Mouse (Mus musculus): ENCODE data around the gene Adam19. TPM values are rescaled to one million over a fixed set of nuclear protein-coding genes. Genes with fewer than 3 reads are reported as not detected.

The Adam19 gene
- total and polyA plus RNA-seq, 2 experiments from 2014 or later, result 5.8 to 18.5 TPM

DNA sequence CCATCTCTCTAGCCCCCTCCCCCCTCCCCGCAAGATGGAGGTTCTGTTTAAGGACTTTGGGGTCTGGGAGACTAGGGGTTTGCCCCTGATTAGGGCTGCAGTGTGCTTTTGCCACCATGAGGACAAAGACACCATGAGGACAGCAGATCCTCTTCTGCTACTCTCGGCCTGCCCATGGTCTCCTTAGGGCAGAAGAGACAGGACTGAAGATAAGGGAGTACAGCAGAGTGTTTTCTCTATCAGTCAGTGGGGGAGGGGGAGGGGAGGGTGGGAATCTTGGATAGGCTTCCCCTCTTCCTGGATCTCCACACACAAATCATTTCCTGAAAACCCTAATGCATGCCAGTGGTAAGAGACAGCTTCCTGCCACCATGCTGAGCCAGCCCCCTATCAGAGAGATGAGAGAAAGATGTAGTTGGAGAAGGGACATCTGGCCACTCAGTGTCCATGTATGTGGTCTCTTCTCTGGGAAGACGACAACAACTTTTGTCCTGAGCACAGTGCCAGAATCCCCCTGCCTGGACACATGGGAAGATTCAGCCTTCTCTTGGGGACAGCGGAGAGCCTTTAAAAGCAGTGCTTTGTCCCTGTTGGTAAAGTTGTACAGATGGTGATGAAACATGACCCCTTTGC, 33.4 kb downstream of the Adam19 start:
- H3K27ac ChIP-seq, result no peak overlapping the region
- WGBS, result 82% methylated on average over 4 of the region's 4 CpGs
- DNase-seq (ENCODE audit: low spot score) (no peak), ATAC-seq (no peak)
- no peaks in the 10 kb centered on the region for H3K27me3 ChIP-seq (ENCODE audit: insufficient read depth, low read length)
- no peaks in the 10 kb centered on the region for H3K4me1 ChIP-seq (ENCODE audit: insufficient read depth, low read length)
- H3K36me3 ChIP-seq (ENCODE audit: insufficient read depth, low read length), result no peaks in the 10 kb centered on the region
- H3K9ac ChIP-seq (replicated peaks; ENCODE audit: low read length), result no peak overlapping the region
- no peak overlapping the region for H3K4me3 ChIP-seq (ENCODE audit: low read length)
- H3K4me2 ChIP-seq (ENCODE audit: low read depth, low read length), result no peak overlapping the region
- H3K9me3 ChIP-seq (ENCODE audit: low read length), result no peaks in the 10 kb centered on the region
- no peak for TF ChIP-seq CTCF (IDR thresholded peaks at IDR 0.05; ENCODE audit: low read depth)

GRCm38 (mm10) chr11:46090036-46090725, 34.4 kb downstream of the Adam19 start:
- Histone ChIP-seq H3K4me3 (ENCODE audit: low read length) (no peak overlapping the region), H3K4me1 (ENCODE audit: insufficient read depth, low read length) (no peaks in the 10 kb centered on the region), H3K9me3 (ENCODE audit: low read length) (no peaks in the 10 kb centered on the region), H3K27me3 (ENCODE audit: insufficient read depth, low read length) (no peaks in the 10 kb centered on the region), H3K4me2 (ENCODE audit: low read depth, low read length) (no peak overlapping the region), H3K9ac (replicated peaks; ENCODE audit: low read length) (no peak overlapping the region), H3K27ac (no peak overlapping the region), H3K36me3 (ENCODE audit: insufficient read depth, low read length) (no peaks in the 10 kb centered on the region)
- 91% methylated on average over 10 of the region's 10 CpGs for WGBS
- no peak for TF ChIP-seq CTCF (IDR thresholded peaks at IDR 0.05; ENCODE audit: low read depth)
- DNase-seq (ENCODE audit: low spot score), result no peak
- ATAC-seq, result no peak

DNA sequence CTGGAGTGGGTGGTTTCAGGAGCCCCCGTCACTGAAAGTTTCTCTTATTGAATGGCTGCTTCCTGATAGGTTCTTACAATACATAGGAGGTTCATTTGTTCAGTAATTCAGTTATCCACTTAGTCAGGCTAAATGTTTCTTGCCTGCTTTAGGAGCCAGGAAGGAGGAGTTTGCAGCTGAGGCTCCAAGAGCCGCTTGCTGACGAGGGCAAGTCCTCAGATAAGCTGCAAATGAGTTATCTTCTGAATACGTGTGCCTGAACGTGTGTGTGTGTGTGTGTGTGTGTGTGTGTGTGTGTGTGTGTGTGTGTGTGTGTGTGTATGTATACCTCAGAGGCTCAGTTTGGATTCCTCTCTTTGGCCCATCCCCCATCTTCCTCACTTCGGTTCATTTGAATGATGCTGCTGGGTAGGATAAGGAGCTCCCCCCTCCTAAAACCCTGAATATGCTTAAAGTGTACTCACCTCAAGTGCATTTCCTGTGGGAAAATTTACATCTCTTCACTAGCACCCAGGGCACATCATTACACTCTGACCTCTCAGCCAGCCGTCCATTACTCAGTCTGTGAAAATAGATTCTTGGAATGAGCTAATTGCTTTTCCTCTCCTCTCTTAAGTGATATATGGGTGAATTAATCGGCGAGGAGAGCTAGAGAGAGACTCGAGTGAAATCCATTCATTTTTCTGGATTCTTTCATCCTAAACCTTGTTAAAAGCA, 35.3 kb downstream of the Adam19 start:
- no peaks in the 10 kb centered on the region for H3K4me1 ChIP-seq (ENCODE audit: insufficient read depth, low read length)
- H3K4me3 ChIP-seq (ENCODE audit: low read length), result no peak overlapping the region
- no peaks in the 10 kb centered on the region for H3K36me3 ChIP-seq (ENCODE audit: insufficient read depth, low read length)
- H3K9me3 ChIP-seq (ENCODE audit: low read length), result no peaks in the 10 kb centered on the region
- H3K4me2 ChIP-seq (ENCODE audit: low read depth, low read length), result no peak overlapping the region
- no peaks in the 10 kb centered on the region for H3K27me3 ChIP-seq (ENCODE audit: insufficient read depth, low read length)
- 71% methylated on average over 10 of the region's 10 CpGs for WGBS
- no peak for TF ChIP-seq CTCF (IDR thresholded peaks at IDR 0.05; ENCODE audit: low read depth)
- no peak for ATAC-seq
- no peak for DNase-seq (ENCODE audit: low spot score)
- no peak overlapping the region for H3K27ac ChIP-seq
- no peak overlapping the region for H3K9ac ChIP-seq (replicated peaks; ENCODE audit: low read length)

DNA sequence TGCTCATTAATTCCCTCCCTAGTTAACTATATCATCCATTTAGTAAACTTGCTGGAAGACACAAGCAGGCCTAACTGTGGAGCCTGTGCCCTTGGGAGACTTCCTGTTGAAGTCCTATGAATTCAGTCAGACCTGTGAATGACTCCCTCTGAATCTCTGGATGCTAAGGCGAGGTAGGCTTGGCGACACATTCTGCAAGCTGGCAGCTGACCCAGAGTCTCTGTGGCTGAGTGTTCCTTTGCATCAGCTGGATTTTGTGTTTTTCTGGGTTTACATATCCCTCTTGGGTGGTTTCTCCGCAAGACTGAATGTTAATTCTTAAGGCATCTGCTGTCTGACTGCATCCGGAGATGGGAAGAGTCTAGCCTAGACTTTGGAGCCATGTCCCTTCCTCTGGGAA, 36.3 kb downstream of the Adam19 start:
- no peak for ATAC-seq
- H3K27ac ChIP-seq, result no peak overlapping the region

DNA sequence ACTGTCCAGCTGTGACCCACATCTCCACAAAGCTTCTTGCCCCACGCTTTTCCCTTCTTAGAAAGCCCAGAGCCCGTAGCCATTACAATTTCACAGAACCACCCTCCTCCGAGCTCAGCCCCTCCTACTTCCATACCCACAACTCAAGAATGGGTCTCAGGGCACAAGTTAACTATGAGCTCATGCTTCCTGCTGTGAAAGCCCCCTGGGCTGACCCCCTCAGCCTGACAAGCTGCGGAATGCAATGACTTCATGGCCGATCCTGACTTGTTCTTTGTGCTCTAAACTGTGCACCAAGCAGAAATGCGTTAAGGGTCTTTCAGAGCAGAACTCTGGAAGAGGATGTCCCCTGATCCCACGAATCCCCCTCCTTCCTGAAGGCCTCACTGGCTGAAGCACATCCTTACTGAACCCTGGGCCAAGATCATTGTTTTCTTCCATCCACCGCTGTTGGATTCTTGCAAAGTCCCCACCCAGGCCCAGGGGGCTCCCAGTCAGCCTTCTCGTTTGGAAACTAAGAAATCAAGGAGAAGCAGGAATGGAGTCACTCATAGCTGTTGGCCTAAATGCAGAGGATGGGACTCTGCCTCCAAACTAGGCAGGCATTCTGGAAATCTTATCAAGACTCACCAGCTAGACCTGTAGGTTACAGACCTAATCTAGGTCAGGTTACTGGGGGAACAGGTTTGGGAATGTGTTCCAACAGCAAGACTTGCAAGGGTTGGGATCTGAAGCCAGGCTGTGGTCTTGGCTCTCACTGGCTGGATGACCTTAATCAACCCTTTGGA, 39.9 kb downstream of the Adam19 start:
- H3K4me1 ChIP-seq (ENCODE audit: insufficient read depth, low read length), result no peaks in the 10 kb centered on the region
- WGBS, result 57% methylated on average over 9 of the region's 9 CpGs
- no peaks in the 10 kb centered on the region for H3K27me3 ChIP-seq (ENCODE audit: insufficient read depth, low read length)
- H3K9me3 ChIP-seq (ENCODE audit: low read length), result no peaks in the 10 kb centered on the region
- no peak overlapping the region for H3K27ac ChIP-seq
- H3K36me3 ChIP-seq (ENCODE audit: insufficient read depth, low read length), result peaks cover 11% of the 10 kb centered on the region; the same call in 1 of the 2 replicates
- H3K9ac ChIP-seq (replicated peaks; ENCODE audit: low read length), result no peak overlapping the region
- H3K4me3 ChIP-seq (ENCODE audit: low read length), result no peak overlapping the region
- H3K4me2 ChIP-seq (ENCODE audit: low read depth, low read length), result no peak overlapping the region
- TF ChIP-seq CTCF (IDR thresholded peaks at IDR 0.05; ENCODE audit: low read depth), result no peak
- DNase-seq (ENCODE audit: low spot score), result no peak
- ATAC-seq, result no peak

More for the DNA sequence above, 36.3 kb downstream of the Adam19 start:
- no peak overlapping the region for H3K9ac ChIP-seq (replicated peaks; ENCODE audit: low read length)
- WGBS, result 68% methylated on average over 4 of the region's 4 CpGs
- no peaks in the 10 kb centered on the region for H3K4me1 ChIP-seq (ENCODE audit: insufficient read depth, low read length)
- no peaks in the 10 kb centered on the region for H3K36me3 ChIP-seq (ENCODE audit: insufficient read depth, low read length)
- no peak for TF ChIP-seq CTCF (IDR thresholded peaks at IDR 0.05; ENCODE audit: low read depth)
- no peak overlapping the region for H3K4me3 ChIP-seq (ENCODE audit: low read length)
- H3K4me2 ChIP-seq (ENCODE audit: low read depth, low read length), result no peak overlapping the region
- no peaks in the 10 kb centered on the region for H3K27me3 ChIP-seq (ENCODE audit: insufficient read depth, low read length)
- no peak for DNase-seq (ENCODE audit: low spot score)
- no peaks in the 10 kb centered on the region for H3K9me3 ChIP-seq (ENCODE audit: low read length)

DNA sequence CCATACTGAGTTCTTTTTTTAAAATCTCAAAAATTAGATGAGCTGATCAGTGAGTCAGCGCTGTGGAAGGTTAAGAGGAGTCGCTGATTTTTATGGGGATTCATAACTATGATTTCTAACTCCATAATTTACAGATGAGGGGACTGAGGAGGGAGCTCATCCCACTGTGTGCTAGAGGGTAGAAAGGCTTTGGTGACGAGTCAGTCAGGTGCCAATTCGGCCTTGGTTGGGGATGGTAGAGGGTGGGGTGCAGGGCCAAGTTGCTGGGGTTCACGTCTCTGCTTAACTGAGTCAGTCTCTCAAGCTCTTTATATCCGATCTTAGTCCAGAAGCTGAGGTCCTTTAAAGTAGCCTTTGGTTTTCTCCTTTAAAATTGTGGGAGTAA, 40.5 kb downstream of the Adam19 start:
- Histone ChIP-seq H3K4me1 (ENCODE audit: insufficient read depth, low read length) (no peaks in the 10 kb centered on the region), H3K27me3 (ENCODE audit: insufficient read depth, low read length) (no peaks in the 10 kb centered on the region), H3K27ac (no peak overlapping the region), H3K36me3 (ENCODE audit: insufficient read depth, low read length) (peaks cover 11% of the 10 kb centered on the region; the same call in 1 of the 2 replicates), H3K9ac (replicated peaks; ENCODE audit: low read length) (no peak overlapping the region), H3K4me3 (ENCODE audit: low read length) (no peak overlapping the region), H3K4me2 (ENCODE audit: low read depth, low read length) (no peak overlapping the region), H3K9me3 (ENCODE audit: low read length) (no peaks in the 10 kb centered on the region)
- WGBS, result 86% methylated on average over 6 of the region's 6 CpGs
- TF ChIP-seq CTCF (IDR thresholded peaks at IDR 0.05; ENCODE audit: low read depth), result no peak
- ATAC-seq, result no peak
- no peak for DNase-seq (ENCODE audit: low spot score)
